Mouse (Mus musculus) bone marrow macrophage, adult 2 months (primary cell): Measurements from ENCODE around the gene Trmt2b.

Experiments used
- CTCF ChIP-seq: IDR thresholded peaks from 2 replicates; pipeline ENCODE4 v1.5.1; 2012; ENCODE audit warnings: low read depth, mild to moderate bottlenecking, low read length, moderate library complexity
- POLR2A ChIP-seq: IDR thresholded peaks from 2 replicates; pipeline ENCODE4 v1.6.1; 2012; ENCODE audit warnings: mild to moderate bottlenecking, low read depth, low read length, borderline replicate concordance

DNA sequence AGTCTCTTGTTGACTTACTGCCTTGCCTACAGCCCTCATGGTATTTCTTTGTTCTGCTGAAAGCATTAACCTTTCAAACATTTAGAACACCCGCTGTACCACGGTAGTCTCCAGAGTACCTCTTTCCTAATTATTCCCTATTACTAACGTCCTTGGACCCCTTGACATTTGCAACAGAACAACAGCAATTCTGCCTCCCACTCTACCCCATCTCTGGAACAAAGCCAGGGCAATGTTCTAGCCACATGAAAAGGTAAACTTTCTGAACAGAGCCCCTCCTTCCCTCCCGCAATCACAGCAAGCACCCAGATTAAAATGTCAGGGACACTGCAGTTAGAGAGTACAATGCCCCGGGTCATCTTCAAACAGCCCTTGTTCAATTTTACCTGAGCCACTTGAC, 15.6 kb downstream of the Trmt2b start:
- no peak for TF ChIP-seq CTCF
- no peak for TF ChIP-seq POLR2A
